Mouse (Mus musculus) retina, embryonic 14.5 days (tissue): Measurements from ENCODE around the gene Ptpn3.

Experiments used
- DNase-seq: peaks from one replicate; pipeline ENCODE4 v3.0.0-alpha.2; 2015; ENCODE audit warnings: low spot score

Ptpn3 gene

GRCm38 (mm10) chr4:57301410-57302313, at the start of gene Ptpn3:
Gene Ptpn3, minus strand, starts transcription at chr4:57301837.
- DNase-seq, result peak; percentile 83

DNA sequence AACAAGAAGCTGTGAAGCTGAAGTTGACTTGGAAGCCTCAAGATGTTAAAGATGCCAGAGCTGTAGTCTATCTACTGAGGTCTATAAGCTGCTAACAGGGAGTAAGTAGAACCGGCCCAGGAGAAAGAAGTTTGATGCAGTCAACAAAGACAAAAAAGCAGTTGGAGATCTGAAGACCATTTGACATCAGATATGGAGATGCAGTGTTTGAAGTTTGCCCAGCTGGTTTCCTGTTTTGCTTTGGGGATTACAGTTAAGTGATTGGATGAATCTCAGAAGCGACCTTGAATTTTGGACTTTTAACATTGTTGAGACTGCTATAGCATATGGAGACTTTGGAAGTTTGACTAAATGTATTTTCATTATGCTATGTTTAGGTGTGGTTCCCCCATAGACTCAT, 48.9 kb upstream of the Ptpn3 start:
- DNase-seq, result no peak

- DNase-seq, result no peak
Measured at GRCm38 (mm10) chr4:57343996-57344395, 42.4 kb upstream of the Ptpn3 start.

GRCm38 (mm10) chr4:57338923-57339322, 37.3 kb upstream of the Ptpn3 start:
- no peak for DNase-seq

DNA sequence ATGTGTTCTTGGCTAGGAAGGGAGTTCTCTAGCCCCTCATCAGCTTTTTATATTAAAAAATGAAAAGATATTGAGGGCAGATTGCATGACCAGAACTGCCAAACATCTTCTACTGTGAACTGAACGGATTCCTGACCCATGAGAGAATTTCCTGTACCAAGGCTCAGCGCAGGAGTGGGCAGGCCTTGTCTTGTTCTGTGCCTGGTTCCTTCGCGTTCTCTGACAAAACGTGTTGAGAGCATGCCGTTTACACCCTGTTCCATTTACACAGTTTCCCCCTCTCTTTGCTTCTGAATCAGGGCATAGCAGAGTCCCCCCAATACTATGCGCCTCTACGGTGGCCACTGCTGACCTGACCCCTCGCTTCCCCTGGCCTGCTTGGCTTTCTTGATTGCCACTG, 36.4 kb upstream of the Ptpn3 start:
- no peak for DNase-seq

- DNase-seq, result no peak
Measured at GRCm38 (mm10) chr4:57335000-57335666, 33.5 kb upstream of the Ptpn3 start.

- no peak for DNase-seq
Measured at GRCm38 (mm10) chr4:57333926-57334548, 32.4 kb upstream of the Ptpn3 start.

DNA sequence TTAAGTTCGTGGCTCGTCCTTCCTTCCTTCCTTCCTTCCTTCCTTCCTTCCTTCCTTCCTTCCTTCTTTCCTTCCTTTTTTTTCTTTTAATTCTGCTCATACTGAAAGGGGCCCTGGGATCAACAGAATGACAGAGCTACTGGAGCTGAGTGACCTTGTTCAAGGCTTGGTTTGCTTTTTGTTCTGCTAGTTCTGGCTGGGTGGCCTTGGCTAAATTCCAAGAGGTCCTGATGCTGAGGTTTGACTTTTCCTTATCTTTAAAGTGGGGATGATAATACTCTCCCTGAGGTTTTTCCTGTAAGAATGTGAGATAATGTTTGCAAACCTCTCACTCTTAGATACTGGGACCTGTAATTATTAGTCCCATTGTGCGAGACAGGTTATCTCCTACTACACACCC, 30.9 kb upstream of the Ptpn3 start:
- no peak for DNase-seq

DNA sequence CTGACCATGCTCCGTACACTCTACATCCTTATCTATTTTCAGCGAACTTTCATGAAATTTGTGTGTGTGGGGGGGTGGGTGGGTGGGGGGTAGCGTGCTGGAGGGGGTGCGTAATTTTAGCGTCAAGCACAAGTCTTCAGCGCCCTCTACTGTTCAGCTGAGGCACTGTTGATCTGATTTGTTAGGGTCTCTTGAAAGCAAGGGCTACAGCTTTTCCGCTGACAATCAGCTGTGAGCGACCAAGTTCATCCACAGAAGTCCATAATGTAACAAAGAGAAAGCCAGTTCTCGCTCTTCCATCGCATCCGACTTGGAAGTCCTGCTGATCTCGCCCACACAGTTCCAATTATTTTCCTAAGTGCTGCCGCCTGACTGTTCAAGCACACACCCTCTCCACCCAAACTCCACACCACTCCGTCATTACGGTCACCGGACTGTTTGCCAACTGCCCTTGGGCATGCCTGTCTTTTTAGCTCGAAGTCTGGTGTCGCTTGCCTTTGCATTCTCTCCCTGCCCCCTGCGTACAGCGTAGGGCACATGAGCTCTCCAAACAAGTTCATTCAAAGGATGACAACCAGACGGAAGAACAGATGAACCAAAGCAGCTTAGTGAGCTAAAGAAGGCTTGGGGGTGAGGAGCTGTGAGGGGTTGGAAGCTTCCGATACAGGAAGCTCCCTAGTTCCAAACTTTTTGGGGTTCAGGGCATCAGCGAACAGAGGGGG, 19.1 kb upstream of the Ptpn3 start:
- DNase-seq, result peak; percentile 62

DNA sequence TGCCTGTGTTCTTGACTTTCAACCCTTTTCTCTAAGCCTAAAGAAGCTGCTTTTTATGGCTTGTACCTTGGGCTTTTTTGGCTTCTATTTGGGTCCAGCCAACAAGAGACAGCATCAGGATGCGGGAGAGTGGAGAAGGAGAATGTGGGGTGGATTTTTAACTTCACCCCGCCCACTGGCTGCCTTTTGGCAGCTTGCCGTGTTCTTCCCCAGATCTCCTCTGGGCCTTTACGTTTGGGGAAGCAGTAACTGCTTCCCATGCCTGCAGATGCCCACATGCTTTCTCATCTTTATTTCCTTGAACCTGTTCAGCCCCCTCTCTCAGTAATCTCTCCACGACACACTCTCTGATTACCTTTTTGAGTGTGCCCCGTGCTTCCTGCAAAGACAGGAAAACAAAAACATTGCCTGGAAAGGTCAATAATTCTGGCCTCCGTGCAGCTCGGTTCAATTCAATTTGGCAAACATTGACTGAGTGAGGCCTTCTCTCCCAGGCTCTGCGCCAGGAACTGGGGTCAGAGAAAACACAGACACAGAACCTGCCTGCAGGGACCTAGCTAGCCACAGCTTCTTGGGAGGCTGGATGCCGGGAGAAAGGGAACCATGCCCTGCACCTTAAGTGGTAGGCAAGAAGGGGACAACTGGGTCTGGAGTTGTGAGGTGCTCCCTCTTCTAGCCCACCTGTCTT, 17.0 kb upstream of the Ptpn3 start:
- DNase-seq, result no peak

GRCm38 (mm10) chr4:57312256-57313166, 10.9 kb upstream of the Ptpn3 start:
- DNase-seq, result no peak

DNA sequence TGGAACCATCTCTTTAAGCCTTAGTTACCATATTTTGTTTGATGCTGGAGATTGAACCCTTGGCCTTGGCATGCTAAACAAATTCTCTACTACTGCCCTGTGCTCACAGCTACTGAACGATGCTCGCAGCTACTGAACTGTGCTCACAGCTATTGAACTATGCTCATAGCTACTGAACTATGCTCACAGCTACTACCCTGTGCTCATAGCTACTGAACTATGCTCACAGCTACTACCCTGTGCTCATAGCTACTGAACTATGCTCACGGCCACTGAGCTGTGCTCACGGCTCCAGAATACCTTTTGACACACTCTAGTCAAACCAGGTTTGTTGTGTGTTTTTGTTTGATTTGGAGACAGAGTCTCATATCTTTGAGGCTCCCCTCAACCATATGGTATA, 10.1 kb upstream of the Ptpn3 start:
- no peak for DNase-seq

DNA sequence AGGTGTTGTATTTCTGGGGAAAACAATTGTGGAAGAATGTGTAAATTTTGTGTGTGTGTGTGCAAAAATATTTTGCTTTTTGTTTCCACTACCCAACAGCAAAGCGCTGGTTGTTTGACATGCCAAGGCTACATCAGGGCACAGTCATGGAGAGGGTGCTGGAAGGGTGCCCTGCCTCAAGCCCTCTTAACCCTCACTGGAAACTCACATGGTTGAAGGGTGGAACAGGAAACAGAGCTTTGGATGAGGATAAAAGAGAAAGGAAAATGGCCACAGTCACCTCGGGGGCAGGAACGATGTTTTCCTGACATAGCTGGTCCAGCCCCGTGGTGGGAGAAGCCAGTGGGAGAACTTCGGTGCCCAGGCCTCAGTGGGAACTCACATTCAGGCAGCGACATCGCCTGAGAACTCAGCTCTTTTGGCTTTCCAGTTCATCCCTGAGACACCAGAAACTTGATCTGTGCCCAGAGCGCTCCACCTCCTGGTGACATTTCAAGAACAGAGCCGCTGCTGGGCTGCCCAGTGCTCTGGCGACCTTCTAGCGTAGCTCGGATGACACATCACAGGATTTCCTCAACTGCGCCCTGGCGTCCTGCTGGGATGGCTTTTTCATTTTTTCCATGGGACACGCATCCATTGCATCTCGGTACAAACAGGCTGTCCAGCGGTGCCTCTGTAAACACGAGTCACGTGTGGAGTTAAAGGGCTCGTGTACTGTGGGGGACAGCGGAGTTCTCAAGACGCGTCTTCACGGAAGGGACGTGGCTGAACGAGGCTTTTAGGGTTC, 6.8 kb upstream of the Ptpn3 start:
- DNase-seq, result peak; percentile 5

GRCm38 (mm10) chr4:57307747-57308146, 6.1 kb upstream of the Ptpn3 start:
- no peak for DNase-seq

DNA sequence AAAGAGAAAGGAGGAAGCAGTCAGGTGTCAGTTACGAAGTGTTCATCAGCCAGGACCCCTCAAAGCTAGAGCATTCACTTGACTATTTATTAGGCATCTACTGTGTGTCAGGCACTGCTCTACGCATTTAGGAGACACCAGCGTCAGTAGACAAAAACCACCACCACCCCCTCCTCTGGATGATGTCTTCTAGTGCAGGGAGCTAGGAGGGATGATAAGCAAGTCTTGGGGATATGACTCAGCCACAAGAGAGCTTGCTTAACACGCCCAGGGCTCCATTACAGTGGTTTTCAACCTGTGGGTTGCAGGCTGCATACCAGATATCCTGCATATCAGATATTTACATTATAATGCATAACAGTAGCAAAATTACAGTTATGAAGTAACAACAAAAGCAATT, 4.6 kb upstream of the Ptpn3 start:
- no peak for DNase-seq

DNA sequence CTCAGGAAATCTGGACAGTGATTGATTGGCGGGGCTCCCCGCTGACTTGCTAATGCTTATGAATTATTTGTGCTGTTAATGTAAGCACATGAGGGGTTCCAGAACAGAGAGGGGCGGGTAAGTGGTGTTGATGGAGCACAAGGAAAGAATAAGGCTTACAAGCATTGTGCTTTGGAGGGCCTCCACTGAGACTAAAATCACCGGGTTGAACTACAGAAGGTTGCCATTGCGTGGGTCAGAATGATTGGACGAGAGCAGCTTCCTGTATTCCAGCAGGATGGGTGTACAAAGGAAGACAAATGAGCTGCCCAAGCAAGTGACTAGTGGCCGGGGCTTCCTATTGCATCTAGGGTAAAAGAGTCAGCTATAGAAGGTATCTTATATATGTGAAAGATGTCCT, 4.0 kb upstream of the Ptpn3 start:
- DNase-seq, result peak; percentile 11

DNA sequence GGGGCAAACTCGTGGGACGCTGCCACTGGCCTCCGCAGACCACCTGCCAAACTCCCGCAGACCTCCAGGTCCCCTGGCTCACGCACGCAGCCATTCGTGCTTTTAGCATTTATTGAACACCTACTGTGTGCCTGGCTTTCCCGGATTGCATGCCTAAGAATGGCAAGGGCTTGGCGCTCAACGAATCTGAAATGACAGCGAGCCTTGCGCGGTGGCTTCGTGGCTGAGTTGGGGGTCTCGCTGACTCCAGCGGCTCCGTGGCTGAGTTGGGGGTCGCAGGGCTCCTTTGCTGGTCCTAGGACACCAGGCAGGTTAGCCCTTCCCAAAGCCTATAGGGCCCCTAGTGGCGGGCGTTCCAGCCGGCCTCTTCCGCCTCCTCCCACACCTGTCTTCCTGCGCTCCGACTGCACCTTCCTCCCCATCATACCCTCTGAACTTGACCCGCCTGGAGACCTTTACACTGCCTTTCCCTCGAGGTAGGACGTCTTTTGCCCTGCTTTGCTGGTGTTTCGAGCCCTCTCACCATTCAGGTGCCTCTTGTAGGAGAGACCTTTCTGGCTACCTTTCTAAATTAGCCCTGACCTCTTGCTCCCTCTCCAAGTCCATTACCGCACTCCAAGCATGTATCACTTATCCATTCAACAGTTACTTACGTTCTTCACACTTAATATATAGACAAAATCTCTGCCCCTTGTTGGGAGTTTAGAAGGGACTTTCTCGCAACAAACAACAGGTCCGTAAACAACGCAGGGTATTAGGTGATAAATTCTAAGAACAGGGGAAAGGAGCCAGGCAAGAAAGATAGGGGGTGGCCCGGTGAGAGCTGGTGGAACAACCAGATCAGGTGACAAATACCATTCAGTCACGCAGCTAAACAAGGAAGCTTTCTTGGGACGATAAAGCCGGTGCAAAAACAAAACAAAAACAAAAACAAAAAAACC, 898 bp downstream of the Ptpn3 start:
- peak; percentile 12 for DNase-seq

DNA sequence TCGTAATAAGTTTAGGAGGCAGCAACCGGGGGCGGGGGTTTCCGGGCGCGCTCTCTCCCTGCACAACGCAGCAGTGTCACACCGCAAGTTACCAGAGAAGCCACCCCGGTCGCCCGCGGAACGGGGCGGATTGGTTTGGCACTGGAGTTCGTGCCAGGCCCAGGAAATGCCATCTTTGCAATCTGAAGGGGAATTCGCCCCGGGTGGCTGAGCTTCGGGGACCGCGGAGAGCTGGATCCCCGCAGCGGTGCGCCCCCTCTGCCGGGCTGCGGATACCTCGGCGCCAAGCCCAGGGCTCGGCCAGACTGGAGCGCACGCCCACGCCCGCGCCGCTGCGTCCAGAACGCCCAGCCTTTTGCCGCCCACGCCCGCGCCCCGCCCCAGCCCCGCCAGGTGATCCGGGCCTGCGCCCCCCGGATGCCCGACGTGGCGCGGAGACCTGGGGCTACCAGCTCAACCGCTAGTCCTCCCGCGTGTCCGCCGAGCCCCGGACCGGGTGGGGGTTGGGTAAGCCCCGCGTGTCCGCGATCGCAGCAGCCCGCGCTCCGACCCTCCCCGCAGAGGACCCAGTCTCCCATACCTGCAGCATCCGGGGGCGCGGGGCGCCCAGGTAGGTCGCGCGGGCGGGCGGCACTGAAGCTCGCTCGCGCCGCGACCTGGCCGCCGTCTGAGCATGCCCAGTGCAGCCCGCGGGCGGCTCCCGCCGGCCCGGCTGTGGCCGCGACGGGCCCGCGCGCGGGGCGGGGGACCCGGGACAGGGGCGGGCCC, 1.8 kb downstream of the Ptpn3 start:
- DNase-seq, result peak; percentile 46
